Mouse (Mus musculus) megakaryocyte, embryonic 14.5 days (primary cell): Measurements from ENCODE around the gene Setmar.
"Not testable (repeated sequence)": the region's sequence is repeated elsewhere in the genome, so short reads cannot be mapped to it uniquely, and the experiment has no call there.

Experiments used
- FLI1 ChIP-seq: IDR thresholded peaks from 2 replicates; pipeline ENCODE4 v1.6.1; 2012; ENCODE audit warnings: low read length, inconsistent platforms, mixed read lengths
- GATA1 ChIP-seq: IDR thresholded peaks from 3 replicates; pipeline ENCODE4 v1.6.1; 2012; ENCODE audit warnings: mixed read lengths, low read length, inconsistent platforms, borderline replicate concordance

DNA sequence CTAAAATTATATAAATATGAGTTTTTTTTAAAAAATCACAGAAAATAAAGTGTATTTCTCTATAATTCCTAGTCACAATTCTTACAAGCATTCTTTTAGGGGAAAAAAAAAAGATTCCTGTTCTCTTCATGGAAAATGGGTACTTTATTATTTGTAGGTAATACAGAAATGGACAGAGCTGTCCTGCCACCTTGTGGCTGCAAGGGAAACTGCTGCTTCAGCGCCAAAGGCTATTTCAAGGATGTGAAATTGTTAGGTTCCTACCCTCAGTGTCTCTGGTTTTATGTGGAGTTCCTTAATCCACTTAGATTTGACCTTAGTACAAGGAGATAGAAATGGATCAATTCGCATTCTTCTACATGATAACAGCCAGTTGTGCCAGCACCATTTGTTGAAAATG is 9.8 kb upstream of the Setmar start:
- not testable (repeated sequence) for TF ChIP-seq FLI1, GATA1
